Mouse (Mus musculus) ovary, postnatal 36 days (tissue): ENCODE measurements around the gene Cdh20.

Experiments
- DNase-seq: peaks from one replicate; pipeline ENCODE4 v3.0.0; 2022; ENCODE audit warnings: low spot score, mixed read lengths

Gene Cdh20

DNA sequence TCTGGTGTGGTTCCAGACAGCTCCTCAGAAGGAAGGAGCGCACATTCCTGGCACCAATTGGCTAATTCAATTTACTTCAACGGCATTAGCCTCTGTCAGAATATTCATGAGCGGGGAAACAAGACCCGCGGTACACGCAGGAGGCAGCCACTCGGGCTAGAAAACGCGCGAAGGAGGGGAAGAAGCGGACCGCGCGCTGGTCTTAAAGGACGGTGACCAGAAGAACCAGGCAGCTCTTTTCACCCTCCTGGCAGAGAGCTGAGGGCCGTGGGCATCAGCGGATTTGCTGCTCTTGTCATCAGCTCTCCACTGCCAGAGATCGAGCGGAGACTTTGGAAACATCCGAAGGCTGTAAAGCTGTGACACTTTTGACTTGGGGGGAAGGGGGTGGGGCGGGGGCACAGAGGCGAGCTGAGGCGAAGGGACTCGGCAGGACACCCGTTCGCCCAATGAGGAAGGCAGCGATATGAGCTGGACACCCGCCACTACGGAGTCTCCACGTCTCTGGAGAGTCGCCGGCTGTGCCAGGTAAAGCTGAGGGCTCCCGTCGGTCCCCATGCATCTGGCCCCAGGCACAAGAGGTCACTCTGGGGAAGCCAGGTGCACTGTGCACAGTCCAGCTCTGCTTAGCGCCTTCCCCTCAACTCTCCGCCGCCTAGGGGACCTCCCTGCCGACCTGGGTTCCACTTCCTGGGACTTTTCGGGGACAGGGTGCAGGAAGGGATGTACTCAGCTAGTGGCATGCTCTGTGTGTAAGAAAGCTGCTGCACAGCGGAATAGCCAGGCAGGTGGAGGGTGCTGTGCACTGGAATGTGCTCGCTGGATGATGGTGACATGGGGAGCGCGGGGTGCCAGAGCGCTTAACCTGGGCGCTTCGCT lies at the start of gene Cdh20:
Cdh20 (plus strand) TSS at position 159 of the 879 bp plus-strand sequence.
- no peak for DNase-seq

DNA sequence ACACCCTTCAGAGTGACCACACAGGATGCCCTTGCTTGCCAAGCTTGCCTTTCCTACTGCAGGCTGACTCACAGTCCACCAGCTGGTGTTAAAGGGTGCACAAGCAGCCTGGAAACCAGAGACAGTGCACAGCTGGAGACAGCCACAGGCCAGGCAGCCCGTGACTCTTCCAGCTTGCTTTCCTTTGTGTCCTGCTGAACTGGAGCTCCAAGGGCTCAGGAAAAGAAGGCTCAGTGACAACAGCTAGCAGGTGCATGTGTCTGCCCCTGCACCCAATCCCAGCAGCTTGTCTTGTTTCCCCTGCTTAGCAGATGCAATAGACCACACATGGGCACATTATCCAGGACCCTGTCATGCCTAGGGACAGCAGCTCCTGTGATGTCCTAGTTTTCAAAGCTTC lies 21.5 kb upstream of the Cdh20 start:
- no peak for DNase-seq

GRCm38 (mm10) chr1:104747438-104747837 lies 20.9 kb upstream of the Cdh20 start:
- DNase-seq = no peak

DNA sequence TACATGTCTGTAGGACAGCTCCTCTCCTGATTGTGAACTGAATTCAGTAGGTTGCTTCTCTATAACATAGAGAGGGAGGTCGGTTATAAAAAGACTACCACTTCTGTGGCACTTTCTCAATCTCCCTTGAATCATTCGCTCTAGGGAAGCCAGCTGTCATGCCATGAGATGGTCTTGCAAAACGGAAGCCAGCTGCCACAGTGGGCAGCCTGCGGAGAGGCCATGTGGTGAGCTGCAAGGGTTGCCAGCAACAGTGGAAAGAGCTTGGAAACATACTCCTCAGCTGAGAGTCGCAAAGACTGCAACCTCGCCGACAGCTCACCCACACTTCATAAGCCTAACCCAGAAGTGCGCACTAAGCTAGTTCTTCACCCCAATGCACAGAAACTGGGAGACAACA lies 13.8 kb upstream of the Cdh20 start:
- no peak for DNase-seq

GRCm38 (mm10) chr1:104755896-104756295 lies 12.4 kb upstream of the Cdh20 start:
- no peak for DNase-seq

DNA sequence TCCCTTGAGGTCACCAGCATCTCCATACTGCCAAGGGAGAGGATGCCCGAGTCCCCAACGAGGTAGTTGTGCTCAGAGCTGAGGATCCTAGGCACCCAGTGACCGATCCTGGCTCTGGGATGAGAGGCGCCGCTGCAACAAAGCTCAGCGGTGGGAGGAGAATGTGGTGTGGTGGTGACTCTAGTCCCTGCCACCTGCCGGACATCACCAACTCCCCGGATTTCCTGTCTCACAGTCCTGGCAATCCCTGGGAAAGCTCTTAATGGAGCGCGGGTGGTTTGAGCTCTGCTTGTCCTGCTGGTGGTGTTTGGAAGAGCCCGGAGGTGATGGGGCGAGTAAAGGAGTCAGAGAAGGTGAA lies 900 bp downstream of the Cdh20 start:
- DNase-seq = no peak

GRCm38 (mm10) chr1:104771937-104772336 lies 3.6 kb downstream of the Cdh20 start:
- DNase-seq = no peak

- DNase-seq = no peak
Measured at GRCm38 (mm10) chr1:104773207-104773606, 4.9 kb downstream of the Cdh20 start.

- DNase-seq = no peak
Measured at GRCm38 (mm10) chr1:104793488-104793887, 25.2 kb downstream of the Cdh20 start.

DNA sequence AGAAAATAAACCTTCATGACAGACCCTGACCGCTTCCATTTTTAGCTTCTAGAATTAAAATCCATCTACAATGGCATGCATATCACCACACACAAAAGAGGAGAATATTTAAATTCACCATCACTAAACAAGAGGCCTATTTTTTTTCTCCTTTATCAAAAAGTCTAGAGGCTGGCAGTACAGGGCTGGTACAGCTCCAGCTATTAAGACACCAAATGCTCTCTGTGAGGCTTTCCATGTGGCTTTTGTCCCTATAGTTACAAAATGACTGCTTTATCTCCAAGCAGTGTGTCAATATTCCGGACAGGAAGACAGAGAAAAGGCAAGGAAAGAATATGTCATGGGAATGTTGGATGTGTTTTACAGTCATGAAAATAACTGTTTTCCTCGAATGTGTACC lies 27.8 kb downstream of the Cdh20 start:
- no peak for DNase-seq

- DNase-seq = no peak
Measured at GRCm38 (mm10) chr1:104797139-104797538, 28.8 kb downstream of the Cdh20 start.

- DNase-seq = no peak
Measured at GRCm38 (mm10) chr1:104804746-104805145, 36.4 kb downstream of the Cdh20 start.

- DNase-seq = no peak
Measured at GRCm38 (mm10) chr1:104807214-104807613, 38.9 kb downstream of the Cdh20 start.

DNA sequence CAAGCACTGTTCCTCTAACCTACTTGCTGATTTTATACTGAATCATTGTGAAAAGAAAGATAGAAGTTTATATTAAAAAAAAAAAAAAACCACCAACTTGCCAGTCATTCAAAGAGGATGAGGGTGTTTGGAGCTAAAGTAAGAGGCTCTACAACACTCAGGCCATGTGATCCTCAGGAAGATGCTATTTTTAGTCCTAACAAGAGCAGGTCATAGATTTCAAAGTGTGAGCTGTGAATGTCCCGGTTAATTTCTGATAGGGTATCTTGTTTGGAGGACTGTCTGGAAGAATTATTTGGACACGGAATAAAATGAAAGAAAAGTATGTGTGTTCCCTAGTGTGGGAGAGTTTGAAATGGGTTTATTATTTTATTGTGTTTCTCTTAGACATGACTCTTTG lies 49.2 kb downstream of the Cdh20 start:
- DNase-seq = no peak

GRCm38 (mm10) chr1:104828106-104828505 lies 59.8 kb downstream of the Cdh20 start:
- DNase-seq = no peak

GRCm38 (mm10) chr1:104838206-104838915 lies 70.0 kb downstream of the Cdh20 start:
- DNase-seq = no peak

DNA sequence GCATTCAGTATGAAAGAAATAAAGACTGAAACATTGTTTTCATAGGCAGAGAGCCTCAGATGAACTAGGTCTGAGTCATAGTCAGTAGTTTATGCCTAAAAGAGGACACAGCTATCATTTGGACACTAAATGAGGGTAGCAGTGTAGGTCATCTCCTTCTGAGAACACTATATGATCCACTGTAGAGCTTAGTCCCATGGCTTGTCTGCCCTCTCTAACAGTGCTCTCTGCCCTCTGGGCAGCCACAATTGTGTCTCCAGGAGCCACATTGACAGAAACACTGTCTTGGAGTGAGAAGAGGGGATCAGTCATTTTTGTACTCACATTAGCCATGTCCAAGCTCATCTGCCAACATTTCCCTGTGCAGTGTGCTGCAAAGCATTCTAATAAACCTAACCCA lies 70.7 kb downstream of the Cdh20 start:
- no peak for DNase-seq

DNA sequence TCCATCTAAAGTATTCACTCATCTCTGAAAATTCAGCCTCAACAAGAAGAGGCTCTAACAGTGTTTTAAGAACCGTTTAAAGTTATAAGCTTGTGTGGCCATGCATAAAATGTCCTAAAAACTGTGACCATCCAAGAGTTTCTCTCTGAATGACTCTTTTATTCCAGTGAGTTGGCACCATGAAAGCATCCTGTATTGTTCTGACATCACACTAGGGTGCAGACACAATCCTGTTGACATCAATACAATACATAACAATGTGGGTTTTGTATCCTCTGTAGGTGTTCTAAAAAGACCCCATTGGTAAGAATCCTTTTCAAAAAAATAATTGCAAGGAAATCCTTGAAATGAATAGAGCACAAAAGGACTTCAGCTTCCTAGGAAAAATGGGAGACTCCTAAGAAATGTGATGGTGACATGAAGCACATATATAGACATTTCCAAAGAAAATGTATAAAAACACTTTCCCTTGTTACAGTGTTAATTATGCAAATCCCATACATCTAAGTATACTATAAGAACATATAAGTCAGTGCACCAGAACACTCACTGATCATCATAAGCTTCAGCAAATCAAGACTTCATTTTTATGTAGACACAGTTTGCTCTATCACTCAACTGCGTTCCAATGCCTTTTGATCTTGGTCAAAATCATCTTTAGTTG lies 80.1 kb downstream of the Cdh20 start:
- DNase-seq = no peak

DNA sequence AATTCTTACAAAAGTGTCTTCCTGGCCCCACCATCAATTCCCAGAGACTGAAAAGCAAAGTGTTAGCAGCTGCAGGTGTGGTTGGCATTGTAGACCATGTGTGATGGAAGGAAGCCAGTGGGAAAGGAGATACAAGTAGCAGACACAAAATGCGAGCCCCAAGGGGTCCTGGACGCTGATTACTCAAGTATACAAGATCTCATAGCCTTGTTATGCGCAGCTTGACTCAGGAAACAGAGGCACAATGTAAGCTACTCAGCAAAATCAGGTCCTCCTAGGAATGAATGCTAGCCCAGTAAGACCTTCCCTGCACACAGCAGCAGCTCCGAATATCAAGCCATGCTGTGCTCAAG lies 80.6 kb downstream of the Cdh20 start:
- DNase-seq = no peak

- no peak for DNase-seq
Measured at GRCm38 (mm10) chr1:104877384-104877783, 109.1 kb downstream of the Cdh20 start.

GRCm38 (mm10) chr1:104901815-104902214 lies 133.5 kb downstream of the Cdh20 start:
- no peak for DNase-seq

- no peak for DNase-seq
Measured at GRCm38 (mm10) chr1:104903409-104903808, 135.1 kb downstream of the Cdh20 start.

- no peak for DNase-seq
Measured at GRCm38 (mm10) chr1:104912407-104912806, 144.1 kb downstream of the Cdh20 start.
